Mouse (Mus musculus) stomach, embryonic 16.5 days (tissue): ENCODE measurements around the gene Igf1r. TPM values are rescaled to one million over a fixed set of nuclear protein-coding genes. Genes with fewer than 3 reads are reported as not detected.
"Not testable (repeated sequence)": the region's sequence is repeated elsewhere in the genome, so short reads cannot be mapped to it uniquely, and the experiment has no call there.

Experiments used
- ATAC-seq: fragments of 200-750 bp; cut with Nextera tagmentation; 2 replicates; pipeline ENCODE4 v1.8.0; 2017; ENCODE audit warnings: moderate number of reproducible peaks, moderate TSS enrichment; ENCODE audit not compliant: insufficient read depth, low FRiP score
- H3K27ac ChIP-seq: fragments of 300-500 bp; sonication (generic); 2 replicates; pipeline ENCODE4 v1.5.1; 2014; ENCODE audit warnings: low read length
- H3K27me3 ChIP-seq: fragments of 300-500 bp; sonication (generic); 2 replicates; pipeline ENCODE4 v1.6.1; 2014; ENCODE audit warnings: low read length, control low read depth, mixed read lengths; ENCODE audit not compliant: control insufficient read depth, insufficient read depth
- H3K36me3 ChIP-seq: fragments of 300-500 bp; sonication (generic); 2 replicates; pipeline ENCODE4 v1.6.1; 2014; ENCODE audit warnings: low read length; ENCODE audit not compliant: control insufficient read depth, insufficient read depth
- H3K4me1 ChIP-seq: fragments of 300-500 bp; sonication (generic); 2 replicates; pipeline ENCODE4 v1.6.1; 2014; ENCODE audit warnings: low read length, control low read depth, mixed read lengths; ENCODE audit not compliant: control insufficient read depth, insufficient read depth
- H3K4me2 ChIP-seq: fragments of 300-500 bp; sonication (generic); 2 replicates; pipeline ENCODE4 v1.6.1; 2014; ENCODE audit warnings: low read depth, low read length, mixed read lengths
- H3K4me3 ChIP-seq: fragments of 300-500 bp; sonication (generic); replicated peaks from 2 replicates; pipeline ENCODE4 v1.5.1; 2014; ENCODE audit warnings: mild to moderate bottlenecking, low read length
- H3K9ac ChIP-seq: fragments of 300-500 bp; sonication (generic); 2 replicates; pipeline ENCODE4 v1.6.1; 2014; ENCODE audit warnings: low read length
- H3K9me3 ChIP-seq: fragments of 300-500 bp; sonication (generic); replicated peaks from 2 replicates; pipeline ENCODE4 v1.6.1; 2016; ENCODE audit warnings: low read length, control low read depth; ENCODE audit not compliant: control insufficient read depth
- WGBS: fragments of 180-500 bp; shearing (Covaris S2); extraction: QIAGEN DNeasy Blood & Tissue Kit; methylation state at CpG from one replicate; pipeline ENCODE4 v1.1.7; 2014; 5-methylcytosine and 5-hydroxymethylcytosine counted together
- polyA plus RNA-seq: library from polyadenylated mRNA; unstranded; fragments of >200 nt; fragmentation: Nextera tagmentation; extraction: Ambion mirVana; gene quantifications from 2 replicates; pipeline ENCODE4 v1.2.1, GENCODE M21; 2015

The Igf1r gene
- polyA plus RNA-seq, 1 experiment from 2014 or later: 15.0 TPM

DNA sequence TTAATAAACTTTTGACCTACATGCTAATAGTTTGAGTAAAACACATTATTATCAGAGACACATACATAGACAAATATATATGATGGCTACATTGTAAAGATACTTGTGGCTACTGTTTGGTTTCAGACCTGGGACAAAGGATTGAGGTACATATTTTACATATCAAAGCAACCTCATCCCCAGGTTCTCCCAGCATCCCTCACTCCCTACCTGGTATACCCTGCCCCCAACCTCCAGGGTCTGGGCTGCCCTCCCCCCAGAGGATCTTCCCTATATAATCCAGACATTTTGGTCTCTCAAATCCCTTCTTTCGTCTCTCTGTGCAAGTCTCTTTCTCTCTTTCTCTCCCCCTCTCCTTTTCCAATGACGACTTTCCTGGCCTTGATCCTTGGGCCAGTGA, 321.6 kb downstream of the Igf1r start:
- ATAC-seq: no peak
- WGBS: 76% methylated on average over 2 of the region's 2 CpGs
- Histone ChIP-seq H3K9me3 (no peaks in the 10 kb centered on the region), H3K27ac (no peak overlapping the region), H3K4me2 (no peak overlapping the region), H3K4me3 (no peak overlapping the region), H3K36me3 (no peaks in the 10 kb centered on the region), H3K9ac (no peak overlapping the region), H3K27me3 (peaks cover 3% of the 10 kb centered on the region; the same call in 1 of the 2 replicates), H3K4me1 (peaks cover 8% of the 10 kb centered on the region; the same call in 1 of the 2 replicates)

DNA sequence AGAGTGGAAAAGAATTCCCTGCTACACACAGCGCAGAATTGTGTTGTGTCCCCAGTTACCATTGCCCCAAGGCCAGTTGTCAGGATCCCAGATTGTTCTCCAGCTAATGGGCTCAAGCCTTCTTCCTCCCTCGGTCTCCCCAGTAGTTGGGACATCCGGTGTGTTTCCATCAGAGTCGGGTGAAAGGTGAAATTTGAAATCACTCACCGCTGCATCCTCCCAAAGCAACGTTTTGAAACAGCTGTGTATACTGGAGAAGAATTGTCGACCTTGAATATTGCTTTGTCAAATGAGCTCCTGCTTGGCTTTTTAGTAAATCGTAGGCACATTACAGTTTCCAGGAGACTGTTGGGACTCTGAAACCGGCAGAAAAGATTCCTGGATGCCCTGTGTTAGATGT, 322.3 kb downstream of the Igf1r start:
- Histone ChIP-seq H3K4me2 (no peak overlapping the region), H3K27ac (no peak overlapping the region), H3K4me1 (peaks cover 8% of the 10 kb centered on the region; the same call in 1 of the 2 replicates), H3K4me3 (no peak overlapping the region), H3K9ac (no peak overlapping the region), H3K9me3 (no peaks in the 10 kb centered on the region), H3K36me3 (no peaks in the 10 kb centered on the region), H3K27me3 (peaks cover 3% of the 10 kb centered on the region; the same call in 1 of the 2 replicates)
- WGBS: 56% methylated on average over 9 of the region's 9 CpGs
- ATAC-seq: no peak

DNA sequence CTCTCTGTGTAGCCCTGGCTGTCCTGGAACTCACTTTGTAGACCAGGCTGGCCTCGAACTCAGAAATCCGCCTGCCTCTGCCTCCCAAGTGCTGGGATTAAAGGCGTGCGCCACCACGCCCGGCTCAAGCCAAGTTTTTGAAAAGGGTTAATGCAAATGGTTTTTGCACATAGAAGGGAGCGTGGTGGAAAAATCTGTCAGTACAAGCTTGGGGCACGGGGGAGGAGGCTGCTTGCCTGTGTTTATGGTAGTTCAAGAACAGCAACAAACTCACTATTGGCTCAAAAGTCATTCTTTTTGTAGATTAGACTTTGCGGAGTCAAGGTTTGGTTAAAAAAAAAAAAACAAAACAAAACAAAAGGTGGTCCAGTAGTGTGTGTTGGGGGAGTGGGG, 322.8 kb downstream of the Igf1r start:
- peak overlapping the region; percentile 44 for H3K4me3 ChIP-seq
- not testable (repeated sequence) for H3K4me1 ChIP-seq, H3K9me3 ChIP-seq, H3K36me3 ChIP-seq, H3K27me3 ChIP-seq, ATAC-seq, H3K27ac ChIP-seq
- 49% methylated on average over 9 of the region's 9 CpGs for WGBS
- H3K4me2 ChIP-seq: peak overlapping the region; percentile 77
- H3K9ac ChIP-seq: 0 out of 2 replicates have a peak overlapping the region, but pooled peaks have one; percentile 61

DNA sequence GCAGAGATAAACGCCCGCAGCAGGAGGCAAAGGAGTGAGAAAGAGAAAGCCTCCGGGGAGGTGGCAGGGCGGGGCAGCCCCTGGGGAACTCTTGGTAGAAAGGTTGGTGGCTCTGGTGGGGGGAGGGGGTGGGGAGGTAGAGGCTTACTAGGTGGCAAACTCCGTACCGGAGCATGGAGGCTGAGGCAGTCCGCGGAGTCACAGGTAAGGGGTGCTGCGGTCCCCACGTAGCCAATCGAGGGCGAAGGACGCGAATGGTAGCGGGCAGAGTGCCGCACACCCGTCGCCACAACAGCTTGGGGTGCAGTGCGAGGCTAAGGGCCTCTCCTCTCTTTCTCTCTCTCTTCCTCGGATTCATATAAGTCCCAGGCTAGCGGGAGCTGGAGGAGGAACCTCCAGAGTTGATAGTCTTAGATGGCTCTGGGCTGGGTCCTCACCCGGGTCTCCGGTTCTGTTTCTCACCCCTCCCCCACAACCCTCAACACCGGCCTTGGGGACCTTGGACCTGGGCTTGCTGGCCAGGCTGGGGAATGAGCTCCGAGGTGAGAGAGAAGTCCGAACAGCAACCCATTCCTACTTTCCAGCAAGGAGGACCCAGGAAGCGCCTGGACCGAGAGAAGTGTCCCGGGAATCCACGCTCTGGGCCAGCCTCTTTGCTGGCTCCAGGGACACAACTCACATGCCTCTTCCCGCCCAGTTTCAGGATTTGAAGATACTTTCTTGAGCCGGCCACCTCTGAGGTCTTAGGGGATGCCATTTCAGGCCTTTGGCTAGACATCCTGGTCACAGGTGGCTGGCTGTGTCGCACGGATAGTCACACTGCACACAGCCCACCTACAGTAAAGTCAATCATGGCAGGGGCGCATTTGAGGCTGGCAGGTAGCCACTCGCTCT, 323.5 kb downstream of the Igf1r start:
- Histone ChIP-seq H3K4me3 (peak overlapping the region; percentile 44), H3K27ac (no peak overlapping the region), H3K9ac (peak overlapping the region; percentile 61), H3K36me3 (no peaks in the 10 kb centered on the region), H3K4me2 (peak overlapping the region; percentile 77), H3K27me3 (peaks cover 3% of the 10 kb centered on the region; the same call in 1 of the 2 replicates), H3K9me3 (no peaks in the 10 kb centered on the region), H3K4me1 (0 out of 2 replicates have a peak, but pooled peaks cover 4% of the 10 kb centered on the region)
- ATAC-seq: peak; percentile 58; the same call in 1 of the 2 replicates
- WGBS: 9% methylated on average over 36 of the region's 36 CpGs

DNA sequence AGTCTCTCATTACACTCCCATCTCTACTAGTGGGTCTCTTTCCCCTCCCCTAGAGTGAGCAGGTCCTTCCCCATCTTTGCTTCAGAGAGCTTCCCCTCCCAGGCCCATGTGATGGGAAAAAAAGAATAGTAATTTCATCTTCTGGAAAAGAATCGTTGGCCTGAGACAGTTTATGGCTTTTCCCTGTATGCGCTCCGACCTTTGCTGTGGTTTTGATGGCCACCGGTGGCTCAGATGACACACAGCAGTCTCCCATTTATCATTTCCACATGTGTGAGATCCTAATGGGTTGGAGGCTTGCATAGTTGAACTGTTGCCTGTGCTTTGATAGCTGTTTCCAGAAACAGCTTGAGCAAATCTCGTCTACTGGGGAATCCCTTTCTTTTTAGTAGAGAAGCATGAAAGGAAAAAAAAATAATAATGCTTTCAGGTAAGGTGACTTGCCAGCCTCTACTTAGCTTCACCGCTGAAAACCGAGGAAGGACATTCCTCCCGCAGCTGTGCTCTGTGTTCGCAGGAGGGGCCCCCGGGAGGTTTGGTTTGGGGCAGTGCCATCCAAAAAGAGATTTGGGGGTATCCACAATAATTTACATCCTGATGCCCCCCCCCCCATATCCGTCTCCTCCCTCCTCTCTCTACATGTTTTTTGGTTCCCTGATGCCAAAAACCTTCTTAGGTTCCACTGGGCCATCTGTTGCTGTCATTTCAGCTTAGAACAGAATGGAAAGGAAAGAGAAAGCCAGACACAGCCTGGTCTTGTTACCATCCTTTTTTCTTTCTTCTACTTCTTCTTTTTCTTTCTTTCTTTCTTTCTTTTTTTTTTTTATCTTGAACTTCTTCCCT, 324.6 kb downstream of the Igf1r start:
- Histone ChIP-seq H3K4me3 (no peak overlapping the region), H3K4me2 (no peak overlapping the region), H3K27ac (no peak overlapping the region), H3K9ac (no peak overlapping the region), H3K27me3 (peaks cover 3% of the 10 kb centered on the region; the same call in 1 of the 2 replicates), H3K9me3 (no peaks in the 10 kb centered on the region), H3K36me3 (no peaks in the 10 kb centered on the region), H3K4me1 (0 out of 2 replicates have a peak, but pooled peaks cover 4% of the 10 kb centered on the region)
- ATAC-seq: no peak
- 41% methylated on average over 11 of the region's 11 CpGs for WGBS

DNA sequence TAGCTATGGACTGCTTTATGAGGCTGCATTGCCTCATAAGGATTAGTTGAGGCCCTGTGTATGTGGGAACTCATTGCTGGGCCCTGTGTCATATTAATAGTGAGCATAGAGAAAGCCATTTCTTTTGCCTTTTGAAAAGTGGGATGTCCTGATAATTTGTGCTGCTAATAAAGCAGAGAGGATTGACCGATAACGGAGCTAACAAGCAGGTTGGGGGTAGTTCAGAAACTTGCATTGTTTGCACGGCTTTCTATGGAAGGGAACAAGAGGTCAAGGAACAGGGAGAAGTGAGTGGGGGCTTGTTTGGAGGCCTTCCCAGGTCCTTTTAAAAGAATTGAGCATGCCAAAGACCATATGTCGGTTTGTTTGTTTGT, 325.3 kb downstream of the Igf1r start:
- H3K36me3 ChIP-seq: no peaks in the 10 kb centered on the region
- H3K9ac ChIP-seq: no peak overlapping the region
- WGBS: 65% methylated on average over 4 of the region's 4 CpGs

DNA sequence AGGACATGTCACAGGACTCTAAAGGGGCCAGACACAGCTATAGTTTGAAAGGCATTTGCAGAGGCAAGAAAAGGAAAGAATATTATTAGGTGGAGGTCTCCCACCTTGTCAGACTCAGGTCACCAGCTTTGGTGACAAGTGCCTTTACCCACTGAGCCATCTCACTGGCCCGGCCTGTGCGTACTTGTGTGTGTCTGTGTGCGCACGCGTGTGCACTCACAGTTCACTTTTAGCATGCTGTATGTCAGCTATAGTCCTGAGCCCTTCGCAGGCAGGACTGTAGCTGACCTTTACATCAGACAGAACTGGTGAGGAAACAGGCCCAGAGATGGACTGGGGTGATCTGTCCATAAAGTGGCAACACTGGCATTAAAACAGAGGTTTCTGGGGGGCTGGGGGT, 325.8 kb downstream of the Igf1r start:
- H3K4me2 ChIP-seq: no peak overlapping the region
- no peak overlapping the region for H3K4me3 ChIP-seq
- peaks cover 3% of the 10 kb centered on the region; the same call in 1 of the 2 replicates for H3K27me3 ChIP-seq
- H3K27ac ChIP-seq: no peak overlapping the region
- H3K36me3 ChIP-seq: no peaks in the 10 kb centered on the region
- 95% methylated on average over 6 of the region's 6 CpGs for WGBS
- no peak overlapping the region for H3K9ac ChIP-seq
- no peak for ATAC-seq
- 0 out of 2 replicates have a peak, but pooled peaks cover 4% of the 10 kb centered on the region for H3K4me1 ChIP-seq
- no peaks in the 10 kb centered on the region for H3K9me3 ChIP-seq

More for the DNA sequence above, 325.3 kb downstream of the Igf1r start:
- no peak for ATAC-seq
- no peak overlapping the region for H3K4me3 ChIP-seq
- no peak overlapping the region for H3K27ac ChIP-seq
- H3K9me3 ChIP-seq: no peaks in the 10 kb centered on the region
- H3K4me2 ChIP-seq: no peak overlapping the region
- peaks cover 3% of the 10 kb centered on the region; the same call in 1 of the 2 replicates for H3K27me3 ChIP-seq
- 0 out of 2 replicates have a peak, but pooled peaks cover 4% of the 10 kb centered on the region for H3K4me1 ChIP-seq

DNA sequence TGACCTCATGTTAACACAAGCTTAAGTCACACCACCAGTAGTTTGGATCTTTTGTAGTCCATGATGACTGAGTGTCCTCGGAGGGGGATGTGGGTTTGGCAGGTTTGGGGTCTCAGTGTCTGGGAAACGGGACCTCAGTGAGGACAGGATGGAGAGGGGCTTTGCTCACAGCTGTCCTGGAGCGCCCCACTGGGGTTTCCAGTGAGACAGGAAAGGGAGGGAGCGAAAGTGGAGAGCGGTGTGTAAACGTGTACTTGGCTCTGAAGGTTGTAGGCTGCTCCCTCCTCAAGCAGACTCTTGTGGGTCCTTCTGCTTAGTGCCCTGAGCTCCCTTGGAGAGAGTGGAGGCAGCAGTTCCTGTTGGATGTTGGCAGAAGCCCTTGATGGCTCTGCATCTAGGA, 326.3 kb downstream of the Igf1r start:
- H3K9me3 ChIP-seq: no peaks in the 10 kb centered on the region
- H3K4me3 ChIP-seq: no peak overlapping the region
- no peak overlapping the region for H3K4me2 ChIP-seq
- H3K9ac ChIP-seq: no peak overlapping the region
- H3K4me1 ChIP-seq: peaks cover 4% of the 10 kb centered on the region; the same call in 1 of the 2 replicates
- WGBS: 62% methylated on average over 6 of the region's 6 CpGs
- H3K36me3 ChIP-seq: no peaks in the 10 kb centered on the region
- no peak for ATAC-seq
- H3K27me3 ChIP-seq: peaks cover 3% of the 10 kb centered on the region; the same call in 1 of the 2 replicates
- H3K27ac ChIP-seq: no peak overlapping the region
